Mouse (Mus musculus) limb, embryonic 13.5 days (tissue): Measurements from ENCODE around the gene Zzef1. TPM values are rescaled to one million over a fixed set of nuclear protein-coding genes. Genes with fewer than 3 reads are reported as not detected.

Experiments used
- ATAC-seq: fragments of 200-750 bp; cut with Nextera tagmentation; 2 replicates; pipeline ENCODE4 v1.8.0; 2017; ENCODE audit warnings: low read depth, moderate number of reproducible peaks, moderate TSS enrichment; ENCODE audit not compliant: low FRiP score
- H3K27ac ChIP-seq: fragments of 300-500 bp; sonication (generic); 2 replicates; pipeline ENCODE4 v1.5.1; 2015; ENCODE audit warnings: inconsistent platforms, mild to moderate bottlenecking, moderate library complexity
- H3K27me3 ChIP-seq: fragments of 300-500 bp; sonication (generic); 2 replicates; pipeline ENCODE4 v1.6.1; 2015; ENCODE audit warnings: mild to moderate bottlenecking, inconsistent platforms
- H3K36me3 ChIP-seq: fragments of 300-500 bp; sonication (generic); 2 replicates; pipeline ENCODE4 v1.6.1; 2015; ENCODE audit warnings: inconsistent platforms, mild to moderate bottlenecking, moderate library complexity
- H3K4me1 ChIP-seq: fragments of 300-500 bp; sonication (generic); 2 replicates; pipeline ENCODE4 v1.6.1; 2015; ENCODE audit warnings: inconsistent platforms
- H3K4me2 ChIP-seq: fragments of 300-500 bp; sonication (generic); replicated peaks from 2 replicates; pipeline ENCODE4 v1.6.1; 2015; ENCODE audit warnings: inconsistent platforms, mild to moderate bottlenecking, moderate library complexity
- H3K4me3 ChIP-seq: fragments of 300-500 bp; sonication (generic); 2 replicates; pipeline ENCODE4 v1.5.1; 2015; ENCODE audit warnings: moderate library complexity, mild to moderate bottlenecking, inconsistent platforms
- H3K9ac ChIP-seq: fragments of 300-500 bp; sonication (generic); 2 replicates; pipeline ENCODE4 v1.6.1; 2015; ENCODE audit warnings: mild to moderate bottlenecking, inconsistent platforms
- H3K9me3 ChIP-seq: fragments of 300-500 bp; sonication (generic); 2 replicates; pipeline ENCODE4 v1.6.1; 2016; ENCODE audit warnings: inconsistent platforms
- WGBS: fragments of 180-500 bp; shearing (Covaris S2); methylation state at CpG from one replicate; pipeline ENCODE4 v1.1.7; 2015; 5-methylcytosine and 5-hydroxymethylcytosine counted together
- microRNA-seq: library from miRNA; unstranded; fragments of <30 nt; microRNA quantifications from one replicate; pipeline ENCODE4, GENCODE M21; 2016
- polyA plus RNA-seq: library from polyadenylated mRNA; unstranded; fragments of >200 nt; fragmentation: Nextera tagmentation; extraction: Ambion mirVana; gene quantifications from 2 replicates; pipeline ENCODE4 v1.2.1, GENCODE M21; 2015

Zzef1 gene
- polyA plus RNA-seq, 1 experiment from 2014 or later: 9.2 TPM

DNA sequence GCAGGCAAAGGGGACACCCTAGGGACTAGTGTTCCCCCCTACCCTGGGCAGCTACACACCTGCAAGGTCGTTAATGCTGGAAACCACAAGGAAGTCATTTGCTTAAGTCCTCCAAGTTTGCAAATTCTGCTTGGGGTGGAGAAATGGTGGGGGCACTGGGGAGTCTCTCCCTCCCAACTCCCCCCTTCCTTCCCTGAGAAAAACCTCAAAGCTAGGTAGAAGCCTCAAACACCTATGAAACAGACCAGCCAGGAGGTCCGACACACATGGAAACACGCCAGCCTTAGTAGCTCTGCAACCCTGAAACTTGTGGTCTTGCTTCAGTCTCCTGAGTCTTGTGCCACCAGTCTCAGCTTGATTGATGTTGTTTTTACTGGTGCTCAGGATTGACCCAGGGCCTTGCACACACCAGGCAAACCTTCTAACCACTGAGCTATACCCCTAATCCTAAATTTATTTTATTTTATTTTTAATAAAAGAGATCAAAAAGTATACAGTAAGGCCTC is 167.8 kb downstream of the Zzef1 start:
- H3K27ac ChIP-seq: no peak overlapping the region
- no peak overlapping the region for H3K4me2 ChIP-seq
- 42% methylated on average over 3 of the region's 3 CpGs for WGBS
- no peaks in the 10 kb centered on the region for H3K36me3 ChIP-seq
- no peak overlapping the region for H3K4me3 ChIP-seq
- no peak overlapping the region for H3K9ac ChIP-seq
- no peaks in the 10 kb centered on the region for H3K9me3 ChIP-seq
- no peak for ATAC-seq
- H3K27me3 ChIP-seq: peaks cover 54% of the 10 kb centered on the region
- peaks cover 16% of the 10 kb centered on the region for H3K4me1 ChIP-seq

DNA sequence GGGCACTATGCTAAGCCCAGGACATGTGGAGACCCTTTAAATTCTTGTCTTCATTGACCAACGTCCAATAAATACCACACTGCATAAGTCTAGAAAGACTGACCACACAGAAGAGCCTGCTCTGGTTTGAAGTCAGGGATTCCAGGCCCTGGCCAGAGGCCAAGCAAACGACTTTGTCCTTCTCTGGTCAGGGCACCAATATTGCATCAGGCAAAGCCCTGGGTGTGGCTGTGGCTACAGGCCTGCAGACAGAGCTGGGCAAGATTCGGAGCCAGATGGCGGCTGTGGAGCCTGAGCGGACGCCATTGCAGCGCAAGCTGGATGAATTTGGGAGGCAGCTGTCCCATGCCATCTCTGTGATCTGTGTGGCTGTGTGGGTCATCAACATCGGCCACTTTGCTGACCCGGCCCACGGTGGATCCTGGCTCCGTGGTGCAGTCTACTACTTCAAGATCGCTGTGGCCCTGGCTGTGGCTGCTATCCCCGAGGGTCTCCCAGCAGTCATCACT is 179.0 kb downstream of the Zzef1 start:
- H3K9ac ChIP-seq: no peak overlapping the region
- H3K36me3 ChIP-seq: no peaks in the 10 kb centered on the region
- H3K4me1 ChIP-seq: no peaks in the 10 kb centered on the region
- no peak overlapping the region for H3K4me3 ChIP-seq
- H3K9me3 ChIP-seq: no peaks in the 10 kb centered on the region
- no peak overlapping the region for H3K4me2 ChIP-seq
- WGBS: 80% methylated on average over 13 of the region's 13 CpGs
- ATAC-seq: no peak
- H3K27me3 ChIP-seq: 0 out of 2 replicates have a peak, but pooled peaks cover 10% of the 10 kb centered on the region
- H3K27ac ChIP-seq: no peak overlapping the region

Small RNA genes within 50 kb of the gene (microRNA-seq; reads per million reads assigned to microRNA genes)
- not detected for gene Gm44467

Other genes starting within 250 kb of the Zzef1 start
- 0.14 and 0.20 TPM in 2 replicates for gene Spns3, start 245.7 kb upstream of the Zzef1 start, polyA plus RNA-seq
- gene Ube2g1, start 188.9 kb upstream of the Zzef1 start, polyA plus RNA-seq: 80.2 and 84.5 TPM in 2 replicates
- gene Ankfy1, start 106.2 kb upstream of the Zzef1 start, polyA plus RNA-seq: 22.2 and 25.4 TPM in 2 replicates
- 6.5 and 6.7 TPM in 2 replicates for gene Cyb5d2, start 84 bp upstream of the Zzef1 start, polyA plus RNA-seq
- gene Atp2a3, start 164.9 kb downstream of the Zzef1 start, polyA plus RNA-seq: 0.96 and 1.3 TPM in 2 replicates
- 0.84 and 1.0 TPM in 2 replicates for gene P2rx1, start 202.9 kb downstream of the Zzef1 start, polyA plus RNA-seq
- gene Camkk1, start 222.8 kb downstream of the Zzef1 start, polyA plus RNA-seq: 11.3 and 12.7 TPM in 2 replicates